Mouse (Mus musculus): ENCODE data around the gene Aip.
"Not testable (repeated sequence)": the region's sequence is repeated elsewhere in the genome, so short reads cannot be mapped to it uniquely, and the experiment has no call there.

Aip gene

DNA sequence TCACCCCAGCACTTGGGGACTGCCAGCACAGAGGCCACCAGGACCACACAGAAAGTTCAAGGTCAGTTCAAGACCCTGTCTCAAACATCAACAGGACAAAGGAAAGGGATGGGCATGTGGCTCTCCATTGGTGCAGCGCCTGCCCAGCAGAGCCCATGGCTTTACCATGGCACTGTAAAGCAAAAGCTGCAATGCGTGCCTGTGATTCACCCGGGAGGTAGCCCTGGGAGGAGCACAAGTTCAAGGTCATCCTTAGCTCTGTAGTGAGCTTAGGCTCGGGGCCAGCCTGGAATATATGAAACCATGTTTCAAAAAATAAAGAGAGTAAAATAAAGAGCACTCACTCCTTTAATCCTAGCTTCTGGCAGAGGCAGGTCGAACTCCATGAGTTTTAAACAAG lies 26.2 kb upstream of the Aip start:
- no peak for DNase-seq

DNA sequence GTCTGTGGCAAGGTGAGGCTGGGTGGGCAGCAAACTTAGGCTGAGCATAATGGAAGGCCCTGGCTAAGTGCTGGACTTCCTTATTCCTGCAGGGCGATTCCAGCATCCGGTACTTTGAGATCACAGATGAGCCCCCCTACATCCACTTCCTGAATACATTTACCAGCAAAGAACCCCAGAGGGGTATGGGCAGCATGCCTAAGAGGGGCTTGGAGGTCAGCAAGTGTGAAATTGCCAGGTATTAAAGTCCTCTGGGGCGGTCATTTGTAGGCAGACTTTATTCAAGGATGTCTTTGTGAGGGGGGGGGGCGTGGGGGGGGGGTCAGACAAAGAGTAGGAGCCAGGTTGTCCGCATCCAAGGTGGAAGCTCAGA lies 25.8 kb upstream of the Aip start:
- no peak for DNase-seq

DNA sequence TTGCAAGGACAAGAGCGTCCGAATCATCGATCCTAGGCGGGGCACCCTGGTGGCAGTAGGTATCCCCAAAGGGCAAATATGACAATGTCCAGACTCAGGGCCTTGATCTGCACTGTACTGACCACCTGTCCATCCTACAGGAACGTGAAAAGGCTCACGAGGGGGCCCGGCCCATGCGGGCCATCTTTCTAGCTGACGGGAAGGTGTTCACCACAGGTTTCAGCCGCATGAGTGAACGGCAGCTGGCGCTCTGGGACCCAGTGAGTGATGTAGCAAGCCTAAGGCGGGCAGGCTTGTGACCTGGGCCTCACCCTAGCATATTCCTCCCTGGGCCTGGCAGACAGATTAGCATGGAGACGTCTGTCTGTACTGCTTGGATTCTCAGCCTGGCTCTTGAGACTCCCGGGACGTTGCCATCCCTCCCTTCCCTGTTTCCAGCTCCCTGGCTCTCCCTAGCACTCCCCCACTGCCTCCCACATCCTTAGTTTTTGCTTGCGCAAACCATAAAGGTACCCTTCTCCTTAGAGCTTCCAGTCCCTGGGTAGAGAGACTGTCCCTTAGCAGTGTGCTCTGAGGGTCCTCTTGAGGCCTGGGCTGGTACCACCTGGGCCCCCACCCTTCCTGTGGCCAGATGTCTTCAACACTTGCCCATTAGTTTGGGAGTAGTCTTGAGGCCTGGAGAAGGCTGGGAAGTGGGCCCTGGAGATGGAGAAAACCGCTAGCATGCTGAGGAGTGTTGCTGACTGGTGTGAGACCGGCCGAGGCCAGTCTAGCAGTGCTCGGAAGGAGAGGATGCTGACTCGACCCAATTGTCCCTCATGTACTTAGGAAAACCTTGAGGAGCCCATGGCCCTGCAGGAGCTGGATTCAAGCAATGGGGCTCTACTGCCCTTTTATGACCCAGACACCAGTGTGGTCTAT lies 25.2 kb upstream of the Aip start:
- DNase-seq: no peak

DNA sequence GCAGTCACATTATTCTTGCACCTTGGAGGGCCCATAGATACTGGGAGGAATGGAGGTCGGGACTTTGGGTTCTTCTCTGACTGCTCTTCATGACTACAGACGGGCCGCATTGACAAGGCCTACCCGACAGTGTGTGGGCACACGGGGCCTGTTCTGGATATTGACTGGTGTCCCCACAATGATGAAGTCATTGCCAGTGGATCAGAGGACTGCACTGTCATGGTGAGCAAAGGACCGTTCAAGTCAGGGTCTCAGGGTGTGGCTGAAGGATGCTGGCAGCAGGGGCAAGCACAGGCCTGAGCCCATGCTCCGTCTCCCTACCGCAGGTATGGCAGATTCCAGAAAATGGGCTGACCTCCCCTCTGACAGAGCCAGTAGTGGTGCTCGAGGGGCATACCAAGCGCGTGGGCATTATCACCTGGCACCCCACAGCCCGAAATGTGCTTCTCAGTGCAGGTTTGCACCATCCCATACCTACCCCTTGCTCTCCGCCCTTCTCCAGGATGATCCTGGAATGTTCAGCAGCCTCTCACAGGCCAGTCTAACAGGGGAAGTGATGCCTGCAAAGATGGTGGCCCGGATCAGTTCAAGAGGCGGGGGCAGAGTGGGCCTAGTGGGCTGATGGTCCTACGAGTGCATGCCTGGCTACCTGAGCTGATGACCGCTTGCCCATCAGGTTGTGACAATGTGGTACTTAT lies 24.3 kb upstream of the Aip start:
- DNase-seq: no peak

DNA sequence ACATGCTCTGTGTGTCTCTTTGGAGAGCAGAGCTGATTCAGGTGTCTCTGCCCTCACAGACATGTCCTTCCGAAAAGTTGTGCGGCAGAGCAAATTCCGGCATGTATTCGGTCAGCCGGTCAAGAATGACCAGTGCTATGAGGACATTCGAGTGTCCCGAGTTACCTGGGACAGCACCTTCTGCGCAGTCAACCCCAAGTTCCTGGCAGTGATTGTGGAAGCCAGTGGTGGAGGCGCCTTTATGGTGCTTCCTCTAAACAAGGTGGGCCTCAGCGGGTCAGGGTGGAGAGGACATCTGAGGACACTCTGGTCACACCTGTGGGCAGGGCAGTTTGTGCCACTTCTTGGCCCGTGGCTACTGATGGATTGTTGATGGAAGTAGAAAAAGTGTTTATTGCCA lies 23.6 kb upstream of the Aip start:
- no peak for DNase-seq

DNA sequence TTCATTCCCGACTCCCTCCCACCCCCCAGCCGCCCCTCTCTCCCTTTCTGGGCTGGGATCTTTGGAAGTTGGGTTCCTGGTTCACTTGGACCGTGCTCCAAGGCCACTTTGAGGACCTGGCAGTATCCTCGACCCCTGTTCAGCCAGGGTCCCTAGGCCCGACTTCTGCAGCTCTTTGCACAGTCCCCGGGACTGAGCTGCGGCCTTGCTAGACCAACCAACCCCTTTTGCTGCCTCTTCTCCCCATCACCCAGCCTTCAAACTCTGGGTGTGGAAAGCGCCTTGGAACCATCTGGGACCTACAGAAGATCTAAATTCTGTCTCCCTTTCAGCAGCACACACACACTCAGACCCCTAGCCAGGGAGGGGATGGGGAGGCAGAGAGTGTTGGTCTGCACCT lies 23.2 kb upstream of the Aip start:
- DNase-seq: no peak

DNA sequence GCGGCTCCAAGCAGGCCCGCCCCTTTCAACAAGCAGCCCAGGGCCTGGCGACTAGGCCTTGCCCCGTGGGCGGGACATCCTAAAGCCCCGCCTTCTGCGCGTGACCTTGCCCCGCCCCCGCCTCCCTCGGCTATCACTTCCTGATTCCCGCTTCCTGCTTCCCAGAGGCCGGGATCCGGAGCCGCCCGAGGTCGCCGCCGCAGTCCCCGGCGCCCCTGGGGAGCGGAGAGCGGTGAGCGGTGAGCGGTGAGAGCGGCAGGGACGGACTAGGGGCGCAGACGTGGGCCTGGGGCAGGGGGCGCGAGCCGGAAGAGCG lies 22.8 kb upstream of the Aip start, which contains the start of gene Coro1b:
Gene Coro1b (plus strand): TSS at position 129 of the 316 bp plus-strand sequence.
- DNase-seq: peak; percentile 95

DNA sequence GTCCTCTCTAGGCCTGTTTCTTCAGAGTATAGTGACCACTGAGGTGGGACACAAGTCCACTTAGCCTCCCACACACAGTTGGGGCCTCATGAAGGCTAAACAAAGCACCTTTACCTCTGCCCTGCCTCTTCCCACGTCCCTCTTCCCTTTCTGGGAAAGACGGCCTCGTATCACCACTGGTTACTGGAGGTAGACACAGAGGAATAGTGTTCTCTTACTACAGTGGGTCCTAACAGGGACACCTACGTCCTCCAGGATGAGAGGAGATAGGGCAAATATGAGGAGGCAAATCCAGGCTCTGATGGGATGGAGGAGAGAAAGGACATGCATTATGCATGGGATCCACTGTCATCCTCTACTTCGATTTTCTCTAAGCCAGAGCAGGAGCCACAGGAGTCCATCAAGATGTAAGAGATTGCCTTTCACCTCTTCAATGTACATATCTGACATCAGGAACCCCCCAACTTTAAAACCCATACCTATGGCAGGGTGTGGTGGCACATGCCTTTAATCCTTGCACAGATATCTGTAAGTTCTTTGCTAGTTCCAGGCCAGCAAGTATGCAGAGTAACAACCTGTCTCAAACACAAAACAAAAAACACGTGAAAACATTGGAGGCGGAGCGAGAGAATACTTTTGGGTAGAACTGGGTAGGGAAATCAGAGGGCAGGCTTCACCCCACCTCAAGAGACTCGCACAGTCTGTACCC lies 22.3 kb upstream of the Aip start:
- peak; percentile 31 for DNase-seq

DNA sequence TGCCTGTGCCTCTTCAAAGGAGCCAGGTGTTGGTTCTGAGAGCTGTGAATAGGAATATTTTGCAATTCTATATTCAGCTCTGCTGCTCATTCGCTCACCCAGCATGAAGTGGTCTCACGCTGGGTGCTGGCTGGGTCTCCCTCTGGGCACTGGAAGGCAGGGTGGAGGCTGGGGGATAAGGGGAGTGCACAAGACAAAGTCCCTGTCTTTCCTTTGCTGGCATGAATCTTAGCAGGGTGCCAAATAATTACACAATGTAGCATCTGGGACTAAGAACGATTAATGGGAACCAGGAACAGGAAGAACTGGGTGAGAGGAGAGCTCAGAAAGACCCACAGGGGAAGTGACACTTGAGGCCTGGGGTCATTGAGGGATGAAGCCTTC lies 21.4 kb upstream of the Aip start:
- DNase-seq: peak; percentile 33

DNA sequence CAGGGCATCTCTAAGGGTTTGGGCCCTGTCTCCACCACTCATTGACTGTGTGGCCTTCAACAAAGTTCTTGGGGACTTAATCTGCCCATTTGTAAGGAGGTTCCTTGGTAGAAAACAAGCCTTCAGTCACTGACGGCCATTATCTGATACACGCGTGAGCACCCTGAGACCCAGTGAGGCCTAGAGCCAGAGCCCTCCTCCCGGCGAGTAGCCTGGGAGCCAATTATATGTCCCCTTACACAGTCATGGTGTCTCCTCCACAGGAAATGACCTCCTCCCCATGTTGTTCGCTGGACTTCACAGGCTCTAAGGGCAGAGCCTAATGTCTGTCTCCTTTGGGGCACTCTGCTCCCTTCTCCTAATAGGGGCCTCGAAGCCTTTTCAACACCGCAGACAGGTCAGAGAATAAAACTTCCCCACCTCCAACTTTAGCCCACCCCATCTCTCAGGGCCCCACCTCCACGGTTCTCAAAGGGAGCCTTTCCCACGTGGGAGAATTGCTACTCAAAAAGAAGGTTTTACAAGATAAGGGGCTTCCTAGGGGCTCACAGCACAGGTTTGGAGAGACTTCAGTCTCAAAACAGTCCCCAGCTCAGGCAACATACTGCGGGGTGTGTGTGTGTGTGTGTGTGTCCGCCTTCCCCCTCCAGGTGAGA lies 20.8 kb upstream of the Aip start:
- peak; percentile 32 for DNase-seq

DNA sequence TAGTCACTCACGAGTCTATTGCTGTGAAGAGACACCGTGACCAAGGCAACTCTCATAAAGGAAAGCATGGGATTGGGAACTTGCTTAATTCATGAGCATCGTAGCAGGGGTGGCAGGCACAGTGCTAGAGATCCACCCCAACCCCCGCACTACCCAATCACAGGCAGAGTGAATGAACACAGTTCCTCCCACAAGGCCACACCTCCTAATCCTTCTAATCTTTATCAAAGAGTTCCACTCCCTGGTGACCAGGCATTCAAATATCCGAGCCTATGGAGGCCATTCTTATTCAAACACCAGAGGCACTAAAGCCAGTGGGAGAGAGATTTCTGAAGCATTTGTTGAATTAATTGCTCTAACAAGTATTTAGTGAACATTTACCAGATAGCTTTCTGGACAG lies 20.3 kb upstream of the Aip start:
- DNase-seq: peak; percentile 34

DNA sequence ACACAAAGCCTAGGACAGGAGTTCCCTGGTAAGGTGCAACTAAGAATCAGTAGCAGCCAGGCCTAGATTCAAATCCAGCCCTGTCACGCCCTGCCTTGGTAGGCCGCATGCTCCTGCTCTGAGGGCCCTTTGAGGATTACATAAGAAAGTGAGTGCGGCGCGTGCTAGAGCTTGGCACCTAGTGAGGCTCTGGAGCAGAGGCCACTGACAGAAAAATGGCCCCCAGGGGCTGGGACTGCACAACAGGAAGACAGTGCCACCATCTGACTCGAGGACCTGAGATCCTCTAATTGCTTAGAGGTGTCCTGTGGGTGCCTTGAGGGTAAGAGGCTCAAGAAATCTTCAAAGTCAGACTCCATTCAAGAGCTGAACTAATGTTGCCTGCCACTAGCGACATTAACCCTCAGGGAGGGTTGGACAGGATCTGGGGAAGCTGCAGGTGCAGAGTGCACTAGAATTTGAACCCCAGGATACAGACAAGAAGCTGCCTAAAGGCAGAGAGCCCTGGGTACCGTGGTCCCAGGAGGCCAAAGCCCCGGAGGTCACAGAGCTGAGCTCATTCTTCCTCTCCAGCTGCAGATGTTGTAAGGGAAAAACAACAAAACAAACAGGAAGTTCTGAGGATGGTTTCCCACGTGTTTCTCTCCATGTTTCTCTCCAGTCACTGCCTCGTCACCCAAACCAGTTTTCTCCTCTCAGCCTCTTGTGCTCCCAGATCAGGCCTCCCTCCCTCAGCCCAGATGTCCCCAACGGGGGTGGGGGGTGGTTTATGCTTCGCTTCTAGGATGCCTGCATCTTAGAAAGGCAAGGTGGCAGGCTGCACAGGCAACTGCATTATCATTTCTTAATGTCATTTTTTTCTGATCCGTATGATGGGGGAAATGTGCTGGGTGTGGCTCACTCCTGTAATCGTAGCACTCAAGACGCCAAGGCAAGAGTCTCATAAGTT lies 19.2 kb upstream of the Aip start:
- no peak for DNase-seq

DNA sequence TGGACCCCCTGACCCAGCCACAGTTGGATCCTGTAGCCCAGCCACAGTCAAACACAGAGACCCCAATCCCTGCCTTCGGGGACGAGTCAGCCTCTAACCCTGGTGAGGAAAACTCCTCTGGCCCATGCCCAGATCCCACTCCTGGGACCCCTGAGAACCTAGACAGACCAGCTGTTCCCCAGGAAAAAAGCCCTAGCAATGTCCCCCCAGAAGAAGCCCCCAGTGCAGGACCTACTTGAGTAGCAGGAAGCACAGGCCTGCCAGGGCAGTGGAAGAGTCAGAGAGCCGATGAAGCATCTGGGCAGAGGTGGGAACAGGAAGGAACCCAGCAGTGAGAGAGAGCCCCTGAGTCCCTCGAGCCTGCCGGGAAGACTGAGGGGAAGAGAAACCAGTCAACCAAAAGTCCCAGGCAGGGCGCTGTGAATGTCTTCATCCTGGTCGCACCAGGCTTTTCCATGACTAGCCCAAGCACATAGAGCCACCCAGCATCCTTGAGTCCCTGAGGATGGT lies 18.2 kb upstream of the Aip start, which contains the start of gene Cabp4:
Gene Cabp4 (minus strand): TSS at position 275 of the 510 bp plus-strand sequence.
- DNase-seq: no peak

DNA sequence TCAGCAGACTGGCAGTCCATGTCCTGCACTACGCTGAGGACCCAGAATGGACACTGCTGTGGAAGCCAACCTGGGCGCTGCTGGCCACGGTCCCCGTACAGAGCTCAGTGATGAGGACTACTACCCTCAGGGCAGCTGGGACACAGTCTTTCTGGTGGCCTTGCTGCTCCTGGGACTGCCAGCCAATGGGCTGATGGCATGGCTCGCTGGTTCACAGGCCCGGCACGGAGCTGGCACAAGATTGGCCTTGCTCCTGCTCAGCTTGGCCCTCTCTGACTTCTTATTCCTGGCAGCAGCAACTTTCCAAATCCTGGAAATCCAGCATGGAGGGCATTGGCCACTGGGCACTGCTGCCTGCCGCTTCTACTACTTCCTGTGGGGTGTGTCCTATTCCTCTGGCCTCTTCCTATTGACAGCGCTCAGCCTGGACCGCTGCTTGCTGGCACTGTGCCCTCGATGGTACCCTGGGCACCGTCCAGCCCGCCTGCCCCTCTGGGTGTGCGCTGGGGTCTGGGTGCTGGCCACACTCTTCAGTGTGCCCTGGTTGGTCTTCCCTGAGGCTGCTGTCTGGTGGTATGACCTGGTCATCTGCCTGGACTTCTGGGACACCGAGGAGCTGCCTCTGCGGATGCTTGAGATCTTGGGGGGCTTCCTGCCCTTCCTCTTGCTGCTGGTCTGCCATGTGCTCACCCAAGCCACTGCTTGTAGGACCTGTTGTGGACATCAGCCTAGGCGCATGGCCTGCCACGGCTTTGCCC lies 16.9 kb upstream of the Aip start:
- peak; percentile 45 for DNase-seq

DNA sequence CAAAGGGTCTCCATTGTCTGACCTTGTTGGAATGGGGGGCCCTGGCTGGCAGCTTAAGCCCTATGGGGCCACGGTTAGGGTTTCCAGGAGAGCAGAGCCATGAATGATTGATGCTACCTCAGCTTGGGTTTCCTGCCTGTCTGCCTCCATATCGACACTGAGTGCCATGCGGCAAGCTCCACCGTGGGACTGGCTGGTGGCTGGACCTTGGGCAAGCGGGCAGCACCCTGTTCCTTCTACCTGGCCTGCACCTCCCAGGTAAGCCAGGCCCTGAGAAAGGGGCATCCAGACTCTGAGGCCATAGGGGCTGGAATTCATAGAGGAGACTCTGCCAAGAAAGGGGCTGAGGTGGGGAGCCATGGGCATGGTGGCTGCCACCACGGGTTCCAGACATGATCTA lies 14.5 kb upstream of the Aip start:
- no peak for DNase-seq

DNA sequence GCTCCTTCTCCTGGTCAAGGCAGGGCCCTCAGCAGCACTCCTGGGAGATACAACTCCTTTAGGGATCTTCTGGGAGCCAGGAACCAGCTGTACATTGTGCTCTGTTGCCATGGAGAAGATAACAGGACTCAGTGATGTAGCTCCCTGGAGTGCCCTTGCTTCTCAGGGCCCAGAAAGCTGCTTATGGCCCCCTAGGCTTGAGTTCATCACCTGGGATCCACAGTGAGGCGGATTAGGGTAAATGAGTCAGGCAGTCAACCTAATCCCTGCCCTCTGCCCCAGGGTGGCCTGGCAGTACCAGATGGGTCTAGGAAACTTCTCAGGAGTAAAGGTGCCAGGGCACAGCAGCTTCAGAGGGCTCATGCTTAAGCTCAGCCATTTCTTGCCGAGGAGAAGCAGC lies 13.8 kb upstream of the Aip start, which contains the start of gene Gpr152:
Gene Gpr152 (plus strand): TSS at position 342 of the 400 bp plus-strand sequence.
- no peak for DNase-seq

DNA sequence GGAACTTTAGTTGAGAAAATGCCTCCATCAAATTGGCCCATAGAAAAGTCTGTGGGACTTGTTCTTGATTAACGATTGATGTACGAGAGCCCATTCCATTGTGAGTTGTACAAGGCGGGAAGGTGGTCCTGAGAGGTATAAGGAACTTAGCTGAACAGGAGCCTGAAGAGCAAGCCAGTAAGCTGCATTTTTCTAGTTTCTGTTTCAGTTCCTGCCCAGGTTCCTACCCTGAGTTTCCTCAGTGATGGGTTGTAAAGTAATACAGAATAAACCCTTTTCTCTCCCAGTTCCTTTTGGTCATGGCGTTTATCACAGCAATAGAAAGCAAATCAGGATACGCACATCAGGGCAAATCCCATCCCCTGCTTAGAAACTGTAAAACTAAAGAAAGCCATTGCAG lies 12.3 kb upstream of the Aip start:
- DNase-seq: no peak

DNA sequence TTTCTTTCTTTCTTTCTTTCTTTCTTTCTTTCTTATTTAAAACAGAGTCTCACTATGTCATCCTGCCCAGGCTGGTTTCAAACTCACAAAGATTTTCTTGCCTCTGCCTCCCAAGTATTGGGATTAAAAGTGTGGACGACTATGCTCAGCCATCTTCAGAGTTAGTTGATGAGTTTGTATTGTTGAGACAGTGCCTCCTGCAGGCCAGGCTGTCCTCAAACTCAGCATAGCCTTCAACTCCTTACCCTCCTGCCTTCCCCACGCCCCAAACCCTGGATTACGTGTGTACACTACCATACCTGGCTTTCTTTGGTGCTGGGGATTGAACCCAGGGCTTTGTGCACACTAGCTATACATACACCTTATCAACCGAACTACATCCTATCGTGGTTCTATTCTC lies 10.8 kb upstream of the Aip start:
- no peak for DNase-seq

DNA sequence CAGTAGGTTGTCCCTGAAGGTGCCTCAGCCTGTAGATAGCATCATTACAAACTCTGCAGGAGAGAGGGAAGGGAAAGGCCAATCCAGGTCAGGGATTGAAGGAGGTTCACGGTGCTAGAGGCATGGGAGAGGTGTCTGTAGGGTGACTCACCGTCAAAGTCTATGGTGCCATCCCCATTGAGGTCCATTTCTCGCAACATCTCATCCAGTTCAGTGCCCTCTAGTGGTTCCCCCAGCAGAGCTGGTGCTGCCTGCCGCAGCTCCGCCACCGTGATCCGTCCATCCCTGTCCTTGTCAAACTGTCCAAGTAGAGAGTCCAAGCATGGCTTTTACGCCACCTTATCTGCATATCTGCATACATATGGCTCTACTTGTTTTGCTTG lies 10.3 kb upstream of the Aip start:
- peak; percentile 26 for DNase-seq

DNA sequence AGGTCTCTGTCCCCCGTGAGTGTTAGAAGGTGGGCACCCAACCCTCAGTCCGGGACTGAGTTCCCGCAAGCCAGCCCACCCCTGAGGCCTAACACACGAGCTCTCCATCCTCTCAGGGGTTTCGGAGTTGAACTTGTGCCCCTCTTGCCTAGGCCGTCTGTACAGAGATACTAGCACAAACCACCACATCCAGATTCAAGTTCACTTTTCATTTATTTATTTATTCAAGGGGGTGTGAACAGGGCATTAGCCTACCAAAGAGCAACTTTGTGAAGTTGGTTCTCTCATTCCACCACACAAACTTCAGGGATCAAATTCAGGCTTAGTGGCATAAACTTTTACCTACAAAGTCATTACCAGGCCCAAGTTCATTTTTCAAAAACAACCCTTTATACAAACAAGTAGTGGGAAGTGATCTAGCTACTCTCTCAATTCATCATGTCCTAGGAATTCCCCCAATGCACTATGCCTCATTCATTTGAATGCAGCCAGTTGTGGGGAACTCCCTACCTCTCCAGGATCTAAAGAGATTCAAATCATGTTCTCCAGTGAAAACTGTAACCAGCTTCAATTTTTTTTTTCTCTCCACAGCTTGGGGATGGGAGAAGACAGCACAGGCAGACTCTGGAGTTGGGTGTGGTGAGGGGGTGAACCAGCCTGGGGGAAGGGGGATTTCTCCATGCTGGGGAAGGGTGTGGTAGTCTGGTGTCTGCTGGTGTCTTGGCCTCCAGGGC lies 9.7 kb upstream of the Aip start:
- DNase-seq: not testable (repeated sequence)

All from cerebellum, adult 11-12 months (tissue).